Comparison of ENCODE assay signal across 9 mouse cellular contexts in the genomic region with DNA sequence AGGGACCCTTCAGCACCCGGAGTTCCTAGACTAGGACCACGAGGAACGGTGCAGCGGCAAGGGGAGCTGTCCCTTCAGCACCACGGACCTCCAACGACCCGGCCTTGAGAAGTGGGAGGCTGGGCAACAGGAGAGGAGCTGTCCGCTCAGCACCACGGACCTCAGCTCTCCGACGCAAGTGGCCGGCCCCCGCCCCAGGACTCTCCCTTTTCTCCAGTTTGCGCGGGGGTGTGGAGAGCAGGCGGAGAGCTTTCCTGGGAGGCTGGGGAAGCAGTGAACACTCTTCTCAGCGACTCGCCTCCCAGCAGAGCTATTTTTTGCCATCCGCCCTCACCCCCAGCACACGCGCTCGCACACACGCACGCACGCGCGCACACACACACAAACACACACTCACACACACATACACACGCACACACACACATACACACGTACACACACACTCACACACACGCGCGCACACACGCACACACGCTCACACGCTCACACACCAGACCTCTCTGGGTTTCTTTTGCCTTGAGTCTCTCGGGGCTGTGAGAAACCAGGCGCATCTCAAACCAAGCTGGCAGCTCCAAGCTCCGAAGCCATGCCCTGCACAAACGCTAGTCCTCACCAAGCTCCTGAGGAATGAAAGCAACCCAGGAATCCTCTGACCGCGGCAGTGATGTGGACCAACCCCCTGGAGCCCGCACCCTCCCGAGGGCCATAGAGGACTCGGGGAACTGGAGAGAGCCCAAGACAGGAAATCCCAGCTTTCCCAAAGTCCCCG. TPM values are rescaled to one million over a fixed set of nuclear protein-coding genes. Genes with fewer than 3 reads are reported as not detected.
DNase-seq lines count a peak whose midpoint lies in the region; ATAC-seq lines count a peak whose summit lies in the region.
"Had no signal": no experiment of that assay in that cellular context is flagged by ENCODE, and none has a peak within 500 bp of the region (broad histone marks: within the 10 kb centered on the region; RNA-seq: fewer than 3 reads in every experiment).

No protein-coding gene starts in this region.

- no peak for ATAC-seq in CD4-positive, CD25-positive, alpha-beta regulatory T cell, adult 4 months
- ATAC-seq in embryonic facial prominence, embryonic 14.5 days (ENCODE audit: low read depth) = peak; percentile 95
- ATAC-seq in limb, embryonic 13.5 days (ENCODE audit: low FRiP score, low read depth) = peak; percentile 94
- ATAC-seq in midbrain, embryonic 15.5 days (replicated peaks) = peak; percentile 76

- no peaks in the 10 kb centered on the region for H3K4me1 ChIP-seq in embryonic facial prominence, embryonic 14.5 days (ENCODE audit: control insufficient read depth, insufficient read depth, low read length)
- H3K4me1 ChIP-seq in heart, embryonic 10.5 days = peaks cover 11% of the 10 kb centered on the region; the same call in 1 of the 2 replicates
- H3K4me1 ChIP-seq in limb, embryonic 13.5 days = 0 out of 2 replicates have a peak, but pooled peaks cover 4% of the 10 kb centered on the region
- H3K4me1 ChIP-seq in midbrain, embryonic 15.5 days = peaks cover 13% of the 10 kb centered on the region

- H3K4me2 ChIP-seq in embryonic facial prominence, embryonic 14.5 days (ENCODE audit: low read depth, low read length) = peak overlapping the region; percentile 38
- peak overlapping the region; percentile 35 for H3K4me2 ChIP-seq in limb, embryonic 13.5 days (replicated peaks)
- peak overlapping the region; percentile 76 for H3K4me2 ChIP-seq in midbrain, embryonic 15.5 days

- no peak overlapping the region for H3K27ac ChIP-seq in embryonic facial prominence, embryonic 14.5 days (replicated peaks; ENCODE audit: low read depth, low read length)
- no peak overlapping the region for H3K27ac ChIP-seq in heart, embryonic 10.5 days
- H3K27ac ChIP-seq in limb, embryonic 13.5 days = no peak overlapping the region
- peak overlapping the region; percentile 69 for H3K27ac ChIP-seq in midbrain, embryonic 15.5 days

- H3K27me3 ChIP-seq in embryonic facial prominence, embryonic 14.5 days (replicated peaks; ENCODE audit: control insufficient read depth, insufficient read depth, low read length) = peaks cover 19% of the 10 kb centered on the region
- peaks cover 14% of the 10 kb centered on the region for H3K27me3 ChIP-seq in heart, embryonic 10.5 days (ENCODE audit: insufficient read depth, poor library complexity, severe bottlenecking)
- H3K27me3 ChIP-seq in limb, embryonic 13.5 days = peaks cover 19% of the 10 kb centered on the region
- no peaks in the 10 kb centered on the region for H3K27me3 ChIP-seq in midbrain, embryonic 15.5 days (replicated peaks)

- no peaks in the 10 kb centered on the region for H3K9me3 ChIP-seq in embryonic facial prominence, embryonic 14.5 days (ENCODE audit: control insufficient read depth, low read length)
- H3K9me3 ChIP-seq in heart, embryonic 10.5 days = no peaks in the 10 kb centered on the region
- H3K9me3 ChIP-seq in limb, embryonic 13.5 days = no peaks in the 10 kb centered on the region
- no peaks in the 10 kb centered on the region for H3K9me3 ChIP-seq in midbrain, embryonic 15.5 days

- peak; percentile 66 for DNase-seq in CD4-positive, CD25-positive, alpha-beta regulatory T cell, adult 2 months (ENCODE audit: low read depth, low spot score)
- DNase-seq in embryonic facial prominence, embryonic 14.5 days (ENCODE audit: low spot score) = peak; percentile 96
- DNase-seq in heart, embryonic 10.5 days (ENCODE audit: low spot score) = peak; percentile 96
- peak; percentile 88 for DNase-seq in kidney, adult 9 months
- DNase-seq in spleen, postnatal 14 days (ENCODE audit: low spot score in 2 of 2) = peak; percentile 45 to 69

- WGBS in embryonic facial prominence, embryonic 14.5 days = 4% methylated on average over 29 of the region's 45 CpGs
- WGBS in heart, embryonic 10.5 days = 8% methylated on average over 45 of the region's 45 CpGs
- WGBS in limb, embryonic 13.5 days = 12% methylated on average over 45 of the region's 45 CpGs
- whole genome bisulfite sequencing in midbrain, embryonic 15.5 days = 6% methylated on average over 45 of the region's 45 CpGs

- H3K36me3 ChIP-seq in embryonic facial prominence, embryonic 14.5 days (ENCODE audit: control insufficient read depth, insufficient read depth, low read length) = no peaks in the 10 kb centered on the region
- no peaks in the 10 kb centered on the region for H3K36me3 ChIP-seq in heart, embryonic 10.5 days
- H3K36me3 ChIP-seq in limb, embryonic 13.5 days = no peaks in the 10 kb centered on the region
- H3K36me3 ChIP-seq in midbrain, embryonic 15.5 days (replicated peaks) = no peaks in the 10 kb centered on the region

- no peak overlapping the region for H3K4me3 ChIP-seq in embryonic facial prominence, embryonic 14.5 days (ENCODE audit: low read depth, low read length)
- H3K4me3 ChIP-seq in heart, embryonic 10.5 days = peak overlapping the region; percentile 42
- H3K4me3 ChIP-seq in limb, embryonic 13.5 days = no peak overlapping the region
- peak overlapping the region; percentile 42 for H3K4me3 ChIP-seq in midbrain, embryonic 15.5 days

- H3K9ac ChIP-seq in embryonic facial prominence, embryonic 14.5 days (ENCODE audit: low read depth, low read length) = no peak overlapping the region
- H3K9ac ChIP-seq in limb, embryonic 13.5 days = no peak overlapping the region
- peak overlapping the region; percentile 46 for H3K9ac ChIP-seq in midbrain, embryonic 15.5 days

RNA-seq across cellular contexts. Expression of gene Cacng3, which starts 0.8 kb away (rescaled TPM):
- polyA plus RNA-seq in CD4-positive, CD25-positive, alpha-beta regulatory T cell, adult 4 months (2017; shearing (Covaris generic)) = not detected
- 0.33 and 0.52 TPM in 2 replicates for polyA plus RNA-seq in embryonic facial prominence, embryonic 14.5 days (2014; fragmentation: Nextera tagmentation; extraction: Ambion mirVana)
- not detected in 2 replicates for polyA plus RNA-seq in heart, embryonic 10.5 days (2016; fragmentation: Nextera tagmentation; extraction: Ambion mirVana)
- polyA plus RNA-seq in limb, embryonic 13.5 days (2015; fragmentation: Nextera tagmentation; extraction: Ambion mirVana) = not detected in 2 replicates
- polyA plus RNA-seq in midbrain, embryonic 15.5 days (2015; fragmentation: Nextera tagmentation; extraction: Ambion mirVana) = 24.6 and 24.7 TPM in 2 replicates
- polyA plus RNA-seq: C2C12 had no signal

Comparison
In these comparisons a context has a peak if more than half of its experiments do, and no peak if none do; other contexts are left out.
1. H3K4me3 ChIP-seq: peak in heart, embryonic 10.5 days (single experiment) and midbrain, embryonic 15.5 days (single experiment); none in embryonic facial prominence, embryonic 14.5 days (single experiment) and limb, embryonic 13.5 days (single experiment).
2. RNA of gene Cacng3, which starts 0.8 kb away (polyA plus RNA-seq): 24.6 to 24.7 TPM in midbrain, embryonic 15.5 days; 0.33 to 0.52 TPM in embryonic facial prominence, embryonic 14.5 days, not detected in limb, embryonic 13.5 days, not detected in heart, embryonic 10.5 days and not detected in CD4-positive, CD25-positive, alpha-beta regulatory T cell, adult 4 months; every median in the first group is over 10 times any median in the second.
3. Peak in every context shown above with its lines, with median percentiles within 50 percentile points of each other: DNase-seq and H3K4me2 ChIP-seq.